Mouse (Mus musculus): ENCODE data around the gene 1700020D05Rik.

DNA sequence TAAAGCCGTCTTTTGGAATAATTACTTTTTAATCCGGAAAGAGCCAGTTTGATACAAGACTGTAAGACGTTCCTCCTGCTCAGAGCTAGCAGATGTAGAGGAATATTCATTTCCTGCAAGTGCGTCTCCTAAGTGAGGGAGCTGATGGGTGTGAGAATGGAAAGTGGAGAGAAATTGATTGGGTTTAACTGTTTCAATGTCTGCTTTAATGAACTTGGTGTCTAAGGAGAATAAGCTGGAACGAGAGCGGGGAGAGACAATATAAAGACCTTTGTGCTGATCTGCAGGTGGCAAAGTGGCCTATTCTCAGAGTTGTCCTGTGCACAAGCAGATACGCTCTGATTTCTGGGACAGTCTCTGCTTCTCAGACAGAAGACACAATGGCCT lies 26.5 kb upstream of the 1700020D05Rik start:
- TF ChIP-seq CTCF (IDR thresholded peaks at IDR 0.05; ENCODE audit: extremely low read depth, insufficient read depth, insufficient read length, insufficient replicate concordance) (no peak), POLR2A (IDR thresholded peaks at IDR 0.05; ENCODE audit: low read depth, low read length) (no peak)

Measured in spleen, adult 2 months (tissue).